Mouse (Mus musculus) granulocyte monocyte progenitor cell, adult 5-6 weeks (primary cell): Measurements from ENCODE around the gene Bahcc1. TPM values are rescaled to one million over a fixed set of nuclear protein-coding genes. Genes with fewer than 3 reads are reported as not detected.

Experiments
- ATAC-seq: replicated peaks from 2 replicates; pipeline ENCODE4 v1.8.0; 2016; ENCODE audit warnings: mild to moderate bottlenecking, moderate TSS enrichment, inconsistent platforms; ENCODE audit not compliant: poor library complexity, severe bottlenecking
- total RNA-seq, 2 experiments: library from RNA; stranded (forward) in 1 of 2; stranded (reverse) in 1 of 2; fragments of 200-712, 200-1000 nt in 1 of 2; fragments of >200 nt in 1 of 2; fragmentation: Nextera tagmentation in 1 of 2; gene quantifications; 2 replicates each; pipeline ENCODE4 v1.2.3; 2014 to 2017

Gene Bahcc1
- 22.5 and 22.9 TPM in 2 replicates for total RNA-seq (2014; fragmentation: Nextera tagmentation)
- 4.7 and 5.9 TPM in 2 replicates for total RNA-seq (2017)

DNA sequence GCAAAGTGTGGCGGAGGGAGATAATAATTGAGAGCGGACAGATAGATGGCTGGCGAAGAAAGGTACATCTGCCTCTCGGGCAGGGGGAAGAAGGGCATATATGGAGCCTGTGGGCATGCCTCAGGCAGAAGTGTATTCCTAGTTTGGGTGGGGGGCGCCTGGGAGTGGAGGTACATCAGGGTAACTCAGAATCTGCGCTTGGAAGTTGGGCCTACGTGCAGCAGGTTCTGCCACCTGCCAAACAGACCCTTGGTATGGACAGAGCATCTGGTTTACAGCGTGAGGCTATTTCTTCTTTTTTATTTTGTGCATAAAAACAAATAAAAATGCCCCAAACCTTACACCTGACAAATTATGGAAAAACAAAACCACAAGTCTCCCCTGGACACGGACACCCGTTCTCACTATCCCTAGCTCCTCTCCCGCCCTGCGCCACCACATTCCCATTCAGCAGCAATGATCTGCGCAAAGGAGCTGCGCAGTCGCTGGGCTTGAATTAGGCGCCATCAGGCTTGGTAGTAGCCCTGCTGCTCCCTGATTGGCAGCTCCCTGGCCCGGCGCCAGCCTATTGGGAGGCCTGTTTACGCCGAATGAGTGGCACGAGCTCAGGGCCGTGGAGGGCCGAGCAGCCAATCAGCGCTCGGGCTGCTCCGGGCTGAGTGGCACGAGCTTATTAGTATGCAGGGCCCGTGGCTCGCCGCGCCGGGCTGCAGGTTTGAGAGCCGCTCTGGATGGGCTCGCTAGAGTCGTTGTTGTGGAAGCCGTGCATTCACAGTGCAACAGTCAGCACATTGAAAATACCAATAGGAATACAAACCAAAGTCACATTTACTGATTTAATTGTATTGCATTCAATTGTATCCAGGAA, at the start of gene Bahcc1:
Bahcc1 (plus strand) TSS at position 718 of the 868 bp plus-strand sequence.
- peak; percentile 66 for ATAC-seq

DNA sequence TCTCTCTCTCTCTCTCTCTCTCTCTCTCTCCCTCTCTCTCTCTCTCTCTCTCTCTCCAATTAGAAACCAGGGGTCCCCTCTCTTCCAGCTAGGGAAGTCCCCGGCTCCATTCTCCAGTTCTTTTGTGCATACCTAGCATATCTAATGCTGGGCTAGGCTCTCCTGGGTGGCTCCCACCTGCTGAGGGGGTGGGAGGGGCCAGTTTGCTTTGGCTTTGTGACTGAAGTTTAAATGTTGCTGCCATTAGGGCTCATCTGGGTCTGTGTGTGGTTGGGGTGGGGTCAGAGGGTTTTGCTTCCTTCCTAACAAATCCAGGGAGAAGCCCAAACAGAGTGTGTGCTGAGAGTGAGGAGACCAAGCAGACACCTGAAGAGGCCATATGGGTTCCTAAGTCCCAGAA, 49.6 kb upstream of the Bahcc1 start:
- ATAC-seq: no peak

DNA sequence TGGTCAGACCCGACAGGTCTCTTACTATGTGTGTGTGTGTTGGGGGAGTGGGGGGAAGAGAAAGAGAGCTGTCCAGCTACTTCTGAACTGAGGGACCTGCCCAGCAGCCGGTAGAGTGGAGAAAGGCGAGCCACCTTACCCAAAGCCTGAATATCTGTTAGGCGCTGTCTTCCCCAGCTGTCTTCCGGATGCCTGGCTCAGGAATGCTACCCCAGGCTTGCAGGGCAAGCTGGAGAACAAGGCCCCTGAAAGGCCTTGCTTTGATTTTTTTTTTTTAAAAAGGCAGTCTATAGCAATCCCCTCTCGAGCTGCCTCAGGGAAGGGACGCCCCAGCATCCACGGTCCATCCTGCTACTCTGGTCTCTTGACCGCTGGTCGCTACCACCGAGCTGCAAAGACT, 49.0 kb upstream of the Bahcc1 start:
- ATAC-seq: no peak

DNA sequence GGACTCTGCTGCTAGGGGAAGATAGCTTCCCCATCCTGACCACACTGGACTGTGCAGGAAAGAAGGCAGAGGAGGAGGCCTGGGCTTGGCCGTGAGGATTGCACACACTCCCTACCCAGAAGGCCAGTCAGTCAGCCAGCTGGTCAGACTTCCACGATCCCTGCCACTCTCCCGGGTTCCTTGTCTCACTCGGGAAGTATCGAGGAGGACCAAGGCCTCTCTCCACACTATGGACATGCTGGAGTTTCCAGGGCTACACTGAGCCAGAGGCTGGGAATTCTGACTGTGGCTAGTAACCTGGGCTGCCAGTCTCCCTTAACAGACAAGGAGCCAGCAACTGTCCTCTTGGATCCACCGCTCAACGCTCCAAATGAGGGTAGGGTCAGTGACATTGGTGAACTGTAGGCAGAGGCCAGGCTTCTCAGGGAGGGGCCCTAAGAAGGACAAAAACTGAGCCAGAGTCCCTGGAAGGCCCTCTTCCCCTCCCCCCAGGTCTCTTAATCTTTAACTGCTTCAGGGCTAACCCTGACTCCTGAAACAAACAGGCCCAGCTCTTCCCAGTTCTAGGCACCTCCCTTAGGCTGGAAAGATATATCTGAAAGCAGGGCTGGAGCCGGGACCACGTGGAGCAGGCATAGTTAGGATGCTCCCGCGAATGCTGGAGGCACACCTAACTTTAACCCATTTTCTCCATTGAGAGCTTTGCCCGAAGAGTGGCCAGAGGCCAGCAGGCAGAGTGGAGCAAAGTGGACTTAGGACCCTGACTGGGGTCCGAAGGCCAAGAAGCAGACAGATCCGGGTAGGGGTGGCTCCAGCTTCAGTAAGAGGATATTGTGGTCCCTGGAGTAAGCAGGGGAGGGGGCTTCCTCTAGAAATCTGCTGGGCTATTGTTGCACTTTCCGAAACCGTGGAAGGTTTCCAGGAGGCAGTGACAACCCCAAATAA, 48.1 kb upstream of the Bahcc1 start:
- ATAC-seq: no peak

DNA sequence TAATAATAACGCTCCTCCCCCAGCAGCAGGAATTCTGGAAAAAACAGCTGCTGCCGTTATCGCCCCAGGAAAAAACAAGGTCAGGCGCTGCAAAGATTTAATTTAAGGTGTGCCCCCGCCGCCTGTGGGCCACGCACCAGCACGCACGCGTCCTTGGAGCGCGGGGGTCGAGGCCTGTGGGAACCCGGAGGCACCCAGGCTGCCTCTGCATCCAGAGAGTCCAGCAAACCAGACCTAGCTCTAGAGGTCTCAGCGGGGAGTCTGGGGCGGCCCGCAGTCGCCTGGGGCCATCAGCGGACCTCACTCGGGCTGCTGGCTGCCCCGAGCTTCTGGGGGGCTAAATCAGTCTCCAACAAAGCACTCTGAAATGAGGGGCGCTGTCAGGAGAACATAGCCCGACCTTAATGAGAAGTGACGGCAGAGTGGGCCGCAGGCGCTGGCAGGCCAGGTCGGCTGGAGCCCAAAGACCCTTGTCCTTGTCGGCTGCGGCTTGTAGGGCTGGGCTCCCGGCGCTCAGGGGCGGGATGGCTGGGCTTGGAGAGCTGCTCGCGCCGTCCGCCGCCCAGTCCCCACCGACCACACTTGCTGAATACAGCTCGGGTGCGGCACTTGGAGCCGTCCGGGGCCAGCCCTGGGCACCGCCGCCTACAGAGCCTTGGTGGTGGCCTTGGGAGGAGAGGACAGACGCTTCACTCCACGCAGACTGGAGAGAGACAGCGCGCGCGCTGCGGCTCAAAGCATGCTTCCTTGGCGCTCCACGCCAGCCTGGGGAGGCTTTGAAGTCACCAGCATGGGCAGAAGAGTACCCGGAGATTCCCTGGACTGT, 47.2 kb upstream of the Bahcc1 start:
- no peak for ATAC-seq

DNA sequence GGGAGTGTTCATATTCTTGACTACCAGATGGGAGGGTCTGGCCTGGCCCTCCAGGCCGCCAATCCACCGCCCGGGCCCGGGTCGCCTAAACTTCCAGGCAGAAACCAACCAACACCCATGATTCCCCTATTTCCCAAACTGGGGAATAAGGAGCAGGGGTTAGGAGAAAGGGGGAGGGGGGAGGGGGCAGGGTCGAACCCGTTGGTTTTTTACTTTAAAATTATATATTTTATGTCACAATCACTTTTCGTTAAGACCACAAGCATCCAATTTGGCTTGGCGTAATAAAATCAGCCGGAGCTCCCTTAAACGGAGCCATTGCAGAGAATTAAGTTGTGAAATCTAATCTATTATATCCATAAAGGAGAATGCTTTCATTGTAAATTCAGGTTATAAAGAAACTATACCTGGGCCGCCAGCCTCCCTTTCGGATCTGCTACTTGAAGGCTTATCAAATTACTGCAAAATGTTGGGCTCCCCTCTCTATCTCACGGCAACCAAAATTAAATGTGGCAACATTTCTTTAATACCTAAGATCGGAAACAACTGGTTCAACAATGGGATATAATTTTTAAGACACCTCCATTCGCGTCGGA, 46.5 kb upstream of the Bahcc1 start:
- ATAC-seq: no peak

DNA sequence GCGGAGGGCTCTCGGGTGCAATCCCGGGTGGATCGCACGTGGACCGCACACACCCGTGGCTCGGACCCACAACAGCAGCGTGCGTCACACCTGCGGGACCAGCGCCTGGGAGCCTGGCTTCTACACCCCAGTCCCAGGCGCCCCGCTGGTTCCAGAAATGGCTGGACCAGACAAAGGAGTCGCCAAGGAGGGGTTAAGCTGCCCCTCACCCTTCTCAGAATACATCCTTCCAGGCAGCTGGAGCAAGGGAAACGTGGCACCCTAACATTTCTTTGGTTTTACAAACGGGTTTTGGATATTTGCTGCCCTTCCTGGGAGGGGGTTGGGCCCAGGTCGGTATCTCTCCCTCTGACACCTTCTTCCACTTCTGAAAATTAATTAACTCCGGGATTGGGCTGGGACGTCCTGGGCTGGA, 45.9 kb upstream of the Bahcc1 start:
- no peak for ATAC-seq

DNA sequence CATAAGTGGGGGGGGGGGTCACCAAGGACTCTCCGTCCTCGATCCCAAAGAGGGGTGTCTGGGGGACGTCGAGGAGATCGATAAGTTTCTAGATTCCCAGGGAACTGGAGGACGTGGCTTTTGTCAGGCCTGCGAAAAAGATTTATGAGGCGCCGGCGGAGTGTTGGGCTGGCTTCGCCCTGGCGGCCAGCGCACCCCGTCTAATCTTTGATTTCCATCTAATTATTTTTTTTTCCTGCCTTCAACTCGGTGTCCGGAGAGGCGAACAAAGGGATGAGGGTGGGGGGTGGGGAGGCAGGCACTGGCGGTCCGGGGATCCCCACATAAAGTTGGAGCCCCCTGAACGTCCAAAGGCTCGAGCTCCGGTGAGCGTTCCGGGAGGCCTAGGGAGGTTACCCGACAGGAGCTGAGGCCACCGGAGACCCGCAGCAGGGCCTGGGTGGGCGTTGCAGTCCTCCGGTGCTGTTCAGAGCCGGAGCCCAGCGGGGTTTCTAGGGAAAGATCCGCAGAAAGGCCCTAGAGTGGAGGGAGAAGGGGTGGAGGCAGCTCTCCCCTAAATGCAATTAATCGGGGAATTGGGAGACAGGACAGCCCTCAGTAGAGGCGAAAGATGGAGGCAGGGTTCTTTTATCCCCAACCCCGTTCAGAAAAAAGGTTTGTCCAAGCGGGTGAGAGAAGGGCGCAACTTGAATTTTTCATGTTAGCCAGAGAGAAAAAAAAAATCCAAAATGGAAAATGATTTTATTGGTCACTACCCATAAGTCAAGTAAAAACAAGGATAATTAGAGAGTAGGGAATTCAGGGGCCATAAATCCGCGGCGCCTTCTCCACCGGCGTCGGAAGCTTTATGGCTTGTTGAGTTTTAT, 45.3 kb upstream of the Bahcc1 start:
- ATAC-seq: no peak

DNA sequence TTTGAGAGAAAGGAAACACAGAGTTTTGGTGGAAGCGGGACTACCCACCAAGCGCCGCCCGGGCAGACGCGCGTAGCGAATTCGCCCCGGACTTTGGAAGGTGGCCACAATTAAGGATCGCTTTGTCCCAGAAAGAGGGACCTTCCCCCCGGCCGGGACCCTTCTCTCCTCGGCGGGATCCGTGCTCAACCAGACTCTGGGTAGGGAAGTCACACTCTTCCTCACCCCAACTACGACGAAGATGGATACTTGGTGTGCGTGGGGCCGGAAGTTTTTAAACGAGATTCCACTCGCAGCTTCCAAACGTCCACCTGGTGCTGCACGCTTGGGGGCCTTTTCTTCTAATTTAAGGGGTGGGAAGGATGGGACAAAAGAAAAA, 44.7 kb upstream of the Bahcc1 start:
- no peak for ATAC-seq

DNA sequence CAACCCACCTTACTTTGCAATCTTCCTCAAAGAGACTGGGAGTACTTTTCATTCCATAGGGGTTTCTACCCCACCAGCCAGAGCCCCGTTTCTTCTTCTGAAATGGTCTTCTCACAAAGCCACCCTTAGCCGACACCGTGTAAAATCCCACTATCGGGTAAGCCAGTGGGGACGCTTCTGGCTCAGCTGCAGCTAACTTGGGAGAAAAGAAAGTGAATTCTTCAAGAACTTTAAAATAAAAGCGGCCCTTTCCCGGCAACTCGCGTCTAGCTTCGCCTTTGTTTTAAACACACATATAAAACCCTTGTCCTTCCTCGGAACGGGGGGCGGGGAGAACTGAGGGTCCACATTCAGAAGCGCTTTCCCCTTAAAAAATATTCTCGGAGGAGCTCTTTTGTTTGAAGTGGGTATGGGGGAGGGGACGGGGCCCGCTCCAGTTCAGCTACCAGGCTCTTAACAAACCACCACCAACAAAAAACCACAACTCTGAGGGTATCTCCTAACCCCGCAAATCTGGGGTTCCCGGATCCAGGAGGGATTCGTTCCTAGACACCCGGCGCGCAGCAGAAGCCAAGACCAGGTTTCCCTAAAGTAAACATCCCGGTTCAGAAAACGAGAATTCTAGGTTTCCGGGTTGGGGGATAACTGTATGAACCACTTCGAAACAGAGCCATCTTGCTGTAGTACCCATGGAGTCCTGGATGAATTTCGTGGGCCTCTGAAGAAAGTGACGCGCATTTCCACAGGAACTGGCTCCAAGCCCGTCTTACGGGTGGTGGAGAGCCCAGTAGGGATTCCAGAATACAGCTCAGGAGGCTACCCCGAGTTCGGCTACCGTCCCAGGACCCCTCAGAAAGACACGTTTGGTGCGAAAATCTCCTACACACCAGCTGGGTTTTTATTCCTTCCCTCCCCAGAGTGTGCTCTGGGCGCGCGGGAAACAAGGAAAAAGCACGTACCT, 44.0 kb upstream of the Bahcc1 start:
- ATAC-seq: no peak

DNA sequence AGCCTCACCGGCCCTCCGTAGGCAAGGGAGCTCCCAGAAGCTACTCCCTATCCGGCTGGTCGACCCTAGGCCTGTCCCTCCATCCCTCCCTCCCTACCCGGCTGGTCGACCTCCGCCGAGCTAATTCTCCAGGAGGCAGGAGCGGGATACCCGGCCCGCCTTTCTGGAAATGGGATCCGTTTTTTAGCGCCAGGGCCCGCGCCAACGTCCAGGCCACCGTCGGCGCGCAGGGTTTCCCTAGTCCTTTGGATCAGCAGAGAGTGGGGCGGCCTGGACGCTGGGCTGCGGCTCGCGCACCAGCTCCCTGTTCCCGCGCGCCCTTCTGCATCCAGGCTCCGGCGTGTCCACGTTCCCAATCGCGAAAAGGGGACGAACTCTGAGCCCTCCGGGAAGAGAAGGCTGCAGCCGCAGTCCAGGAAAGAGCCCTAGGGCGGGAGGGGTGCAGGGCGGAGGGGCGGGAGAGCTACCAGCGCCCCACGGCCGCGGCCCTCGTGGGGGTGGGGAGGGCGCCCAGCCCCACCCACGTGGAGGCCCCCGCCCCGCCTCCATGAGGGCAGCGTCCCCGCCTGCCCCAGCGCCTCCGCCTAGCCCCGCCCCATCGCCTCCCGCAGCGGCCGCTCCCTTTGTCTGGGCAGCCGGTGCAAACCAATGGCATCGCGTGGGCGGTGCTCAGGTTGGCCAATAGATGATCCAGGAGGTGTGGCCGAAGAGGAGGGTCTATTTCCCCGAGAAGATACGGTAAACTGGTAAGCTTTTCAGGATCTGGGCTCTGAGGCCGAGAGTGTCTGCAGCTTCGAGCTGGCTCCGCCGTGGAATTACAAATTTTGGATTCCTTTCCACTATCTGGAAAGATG, 43.1 kb upstream of the Bahcc1 start:
- peak; percentile 98 for ATAC-seq

DNA sequence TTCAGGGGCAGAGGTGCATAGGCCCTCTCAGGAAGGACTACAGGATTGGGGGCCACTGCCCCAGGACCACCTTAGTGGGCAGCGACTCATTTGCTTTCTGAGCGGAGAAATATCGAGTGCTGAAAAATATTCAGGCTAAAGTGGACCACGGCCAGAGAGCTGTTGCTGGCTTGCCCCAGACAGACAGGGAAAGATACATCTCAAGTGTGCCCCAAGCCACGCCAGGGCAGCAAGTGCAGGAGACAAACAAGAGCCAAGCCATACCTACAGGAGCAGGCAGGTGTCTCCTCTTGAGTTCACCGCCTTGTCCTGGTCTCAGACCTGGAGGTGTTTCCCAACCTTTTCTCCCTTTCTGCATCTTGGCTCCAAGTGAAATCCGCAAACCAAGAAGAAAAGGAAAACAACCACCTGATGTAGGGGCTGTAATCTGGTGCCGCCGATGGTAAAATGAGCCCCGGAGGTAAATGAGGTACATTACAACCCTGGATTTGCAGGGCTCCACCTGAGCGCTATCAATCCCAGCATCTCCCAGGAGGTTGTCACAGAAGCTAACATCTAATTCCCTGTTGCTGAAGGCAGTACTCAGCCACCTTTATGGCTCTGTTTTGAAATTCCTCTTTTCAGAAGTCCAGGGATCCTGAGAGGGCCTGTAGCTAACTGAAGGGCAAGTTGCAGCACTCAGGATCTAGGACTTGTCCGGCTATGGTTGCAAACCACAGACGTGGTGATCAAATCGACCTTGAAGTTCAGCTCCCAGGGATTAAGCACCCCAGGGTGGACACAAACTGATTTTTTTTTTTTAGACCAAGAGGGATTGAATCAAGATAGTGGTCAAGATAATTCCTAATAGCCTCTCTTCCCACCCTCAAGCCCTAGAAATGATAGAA, 42.0 kb upstream of the Bahcc1 start:
- ATAC-seq: no peak

DNA sequence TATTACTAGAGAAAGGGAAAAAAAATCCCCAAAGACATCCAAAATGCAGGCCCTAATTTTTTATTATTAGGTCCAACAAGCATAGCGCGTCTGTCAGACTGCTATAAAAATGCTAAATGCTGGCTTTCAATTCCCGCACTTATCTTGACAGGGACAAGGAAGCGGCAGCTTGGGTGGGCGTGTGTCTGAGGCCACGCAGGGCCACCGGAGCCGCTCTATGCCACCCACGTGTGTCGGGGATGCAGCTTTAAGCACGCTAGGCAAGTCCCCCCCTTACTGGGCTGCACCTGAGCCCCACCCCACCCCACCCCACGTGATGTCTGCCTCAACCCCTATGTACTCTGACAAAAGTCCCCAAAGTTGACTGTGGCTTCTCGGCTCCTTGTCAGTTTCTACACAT, 33.9 kb upstream of the Bahcc1 start:
- ATAC-seq: no peak

DNA sequence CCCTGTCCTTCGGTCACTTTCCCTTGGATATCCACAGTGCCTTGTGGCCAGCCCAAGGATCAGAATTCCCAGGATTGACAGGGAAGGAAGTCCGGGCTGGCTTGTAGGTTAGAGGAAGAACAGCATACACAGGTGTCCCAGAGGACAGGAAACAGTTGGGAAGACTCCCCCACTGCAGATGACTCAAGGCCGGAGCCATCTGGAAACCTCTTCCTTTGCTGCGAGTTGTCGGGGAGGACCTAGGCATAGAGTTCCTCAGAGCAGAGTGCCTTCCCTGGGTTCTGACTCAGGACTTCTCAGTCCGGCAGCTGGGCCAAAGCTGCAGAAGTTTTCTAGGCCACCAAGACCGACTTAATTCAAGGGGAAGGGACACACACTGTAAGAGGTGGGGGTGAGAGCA, 33.0 kb upstream of the Bahcc1 start:
- ATAC-seq: no peak

DNA sequence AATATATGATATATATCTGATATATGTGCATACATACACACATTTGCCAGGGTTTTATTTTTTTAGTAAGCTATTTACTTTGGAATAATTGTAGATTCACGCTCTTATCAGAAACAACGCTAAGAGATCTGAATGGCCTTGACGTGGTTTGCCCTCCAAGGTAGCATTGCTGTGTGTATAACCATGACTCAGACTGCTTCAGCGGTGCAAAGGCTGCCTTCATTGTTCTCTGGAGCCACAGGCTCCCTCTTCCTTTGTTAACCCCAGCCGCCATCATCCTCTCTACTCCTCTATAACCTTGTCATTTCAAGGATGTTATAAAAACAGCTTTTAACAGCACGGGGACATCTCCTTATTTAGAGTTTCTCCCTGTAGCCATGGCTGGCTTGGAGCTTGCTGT, 32.1 kb upstream of the Bahcc1 start:
- ATAC-seq: no peak

DNA sequence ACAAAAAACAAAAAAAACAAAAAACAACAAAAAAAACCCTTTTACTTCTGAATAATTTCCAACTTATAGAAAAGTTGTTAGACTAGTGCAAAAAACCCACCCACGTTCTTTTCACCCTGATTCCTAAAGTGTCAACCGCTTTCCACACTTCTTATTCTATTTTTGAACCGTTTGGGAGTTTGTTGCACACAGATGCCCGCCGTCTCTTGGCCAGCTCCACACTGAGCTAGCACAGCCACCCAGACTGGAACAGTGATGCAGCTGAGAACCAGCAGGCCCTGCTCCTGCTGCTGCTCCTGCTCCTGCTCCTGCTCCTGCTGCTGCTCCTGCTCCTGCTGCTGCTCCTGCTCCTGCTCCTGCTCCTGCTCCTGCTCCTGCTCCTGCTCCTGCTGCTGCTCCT, 28.5 kb upstream of the Bahcc1 start:
- no peak for ATAC-seq
